Comparison of ENCODE assay signal across 21 mouse cellular contexts in genomic region chr4:55179456-55179855, GRCm38 (mm10).
"Had no signal": no experiment of that assay in that cellular context is flagged by ENCODE, and none has a peak within 500 bp of the region (broad histone marks: within the 10 kb centered on the region; RNA-seq: fewer than 3 reads in every experiment).

No protein-coding gene starts in this region.

- DNase-seq: kidney, adult 18-20 months; kidney, adult 9 months; kidney, postnatal 14 days; kidney, postnatal 4 days; left cerebral cortex, postnatal 4 days; lung, adult 2 months; lung, postnatal 14 days; lung, postnatal 4 days; right cerebral cortex, adult 18-20 months; right cerebral cortex, postnatal 14 days; right cerebral cortex, postnatal 4 days; thymus, adult 2 months; thymus, postnatal 14 days had no signal

- H3K27me3 ChIP-seq: limb, embryonic 15.5 days; liver, embryonic 12.5 days; liver, embryonic 15.5 days; midbrain, embryonic 12.5 days; midbrain, embryonic 15.5 days; neural tube, embryonic 13.5 days had no signal

- H3K4me3 ChIP-seq: limb, embryonic 15.5 days; liver, embryonic 12.5 days; liver, embryonic 15.5 days; midbrain, embryonic 12.5 days; midbrain, embryonic 15.5 days; neural tube, embryonic 13.5 days had no signal

- ATAC-seq: intestine, embryonic 16.5 days; liver, embryonic 12.5 days; midbrain, embryonic 15.5 days had no signal

- H3K9ac ChIP-seq: limb, embryonic 15.5 days; liver, embryonic 12.5 days; liver, embryonic 15.5 days; midbrain, embryonic 12.5 days; midbrain, embryonic 15.5 days; neural tube, embryonic 13.5 days had no signal

- H3K4me1 ChIP-seq: limb, embryonic 15.5 days; liver, embryonic 12.5 days; liver, embryonic 15.5 days; midbrain, embryonic 12.5 days; midbrain, embryonic 15.5 days had no signal

- H3K27ac ChIP-seq: limb, embryonic 15.5 days; liver, embryonic 12.5 days; liver, embryonic 15.5 days; midbrain, embryonic 12.5 days; midbrain, embryonic 15.5 days; neural tube, embryonic 13.5 days; stomach, postnatal 0 days had no signal

- H3K4me2 ChIP-seq: limb, embryonic 15.5 days; liver, embryonic 12.5 days; liver, embryonic 15.5 days; midbrain, embryonic 12.5 days; midbrain, embryonic 15.5 days; neural tube, embryonic 13.5 days had no signal

- H3K9me3 ChIP-seq: limb, embryonic 15.5 days; liver, embryonic 12.5 days; liver, embryonic 15.5 days; midbrain, embryonic 12.5 days; midbrain, embryonic 15.5 days; neural tube, embryonic 13.5 days had no signal

- H3K36me3 ChIP-seq: limb, embryonic 15.5 days; liver, embryonic 12.5 days; liver, embryonic 15.5 days; midbrain, embryonic 12.5 days; midbrain, embryonic 15.5 days; neural tube, embryonic 13.5 days had no signal
